Mouse (Mus musculus) CH12.LX (cell line): Measurements from ENCODE around the gene B3gnt2.

Experiments
- CHD2 ChIP-seq: IDR thresholded peaks from 2 replicates; pipeline ENCODE4 v1.6.1; 2011; ENCODE audit warnings: low read length, improper control_type of control experiment
- CTCF ChIP-seq, 2 experiments: IDR thresholded peaks in 1 of 2; conservative IDR thresholded peaks in 1 of 2; 2 replicates each; pipeline ENCODE4 v1.5.1; 2011 to 2012; ENCODE audit warnings: low read depth in 2 of 2, low read length in 2 of 2, improper control_type of control experiment in 1 of 2, inconsistent platforms in 1 of 2, mild to moderate bottlenecking in 1 of 2, moderate library complexity in 1 of 2
- E2F4 ChIP-seq: IDR thresholded peaks from 2 replicates; pipeline ENCODE4 v1.6.1; 2011; ENCODE audit warnings: low read depth, low read length, improper control_type of control experiment; ENCODE audit not compliant: insufficient replicate concordance
- EP300 ChIP-seq: IDR thresholded peaks from 2 replicates; pipeline ENCODE4 v1.6.1; 2011; ENCODE audit warnings: low read length, improper control_type of control experiment
- GABPA ChIP-seq: IDR thresholded peaks from 2 replicates; pipeline ENCODE4 v1.6.1; 2012; ENCODE audit warnings: low read depth, low read length, improper control_type of control experiment, inconsistent platforms; ENCODE audit not compliant: insufficient replicate concordance
- JUND ChIP-seq: conservative IDR thresholded peaks from 2 replicates; pipeline ENCODE4 v1.6.1; 2011; ENCODE audit warnings: low read depth, low read length, improper control_type of control experiment
- MAFK ChIP-seq: IDR thresholded peaks from 2 replicates; pipeline ENCODE4 v1.6.1; 2011; ENCODE audit warnings: low read length, improper control_type of control experiment; ENCODE audit not compliant: insufficient replicate concordance
- SMC3 ChIP-seq: IDR thresholded peaks from 2 replicates; pipeline ENCODE4 v1.6.1; 2011; ENCODE audit warnings: low read depth, low read length, improper control_type of control experiment
- ZMIZ1 ChIP-seq: IDR thresholded peaks from 2 replicates; pipeline ENCODE4 v1.6.1; 2012; ENCODE audit warnings: low read depth, mild to moderate bottlenecking, inconsistent platforms, low read length, improper control_type of control experiment

GRCm38 (mm10) chr11:22779821-22780551 is 80.8 kb downstream of the B3gnt2 start:
- TF ChIP-seq SMC3 (no peak), GABPA (no peak), EP300 (no peak), CTCF (conservative IDR thresholded peaks at IDR 0.05 in 1 of 2, IDR thresholded peaks at IDR 0.05 in 1 of 2; ENCODE audit: low read depth in 2 of 2, low read length in 2 of 2) (no peak), ZMIZ1 (no peak), CHD2 (no peak), E2F4 (no peak), MAFK (no peak), JUND (no peak)
